Mouse (Mus musculus): Measurements from ENCODE around the gene Polr2f.

Gene Polr2f

DNA sequence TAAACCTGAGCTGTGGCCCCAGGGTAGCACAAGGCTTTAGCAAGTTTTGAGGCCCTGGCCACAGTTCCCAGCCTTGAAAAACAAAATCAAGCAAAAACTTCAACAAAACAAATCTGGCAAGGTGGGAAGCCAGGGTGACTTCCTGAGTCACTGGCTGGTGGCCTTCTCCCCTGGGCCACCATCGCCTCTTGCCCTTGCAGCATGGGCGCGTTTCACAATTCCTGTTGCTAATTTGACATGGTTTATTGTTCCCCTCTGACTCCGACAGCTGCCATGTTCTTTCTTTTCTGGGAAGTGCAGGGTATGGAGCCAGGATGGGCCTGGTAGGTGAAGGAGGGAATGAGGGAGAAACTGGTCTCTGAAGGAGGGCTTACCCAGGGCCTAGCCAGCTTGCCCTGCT, 18.7 kb upstream of the Polr2f start:
- DNase-seq (ENCODE audit: low read depth) = no peak

DNA sequence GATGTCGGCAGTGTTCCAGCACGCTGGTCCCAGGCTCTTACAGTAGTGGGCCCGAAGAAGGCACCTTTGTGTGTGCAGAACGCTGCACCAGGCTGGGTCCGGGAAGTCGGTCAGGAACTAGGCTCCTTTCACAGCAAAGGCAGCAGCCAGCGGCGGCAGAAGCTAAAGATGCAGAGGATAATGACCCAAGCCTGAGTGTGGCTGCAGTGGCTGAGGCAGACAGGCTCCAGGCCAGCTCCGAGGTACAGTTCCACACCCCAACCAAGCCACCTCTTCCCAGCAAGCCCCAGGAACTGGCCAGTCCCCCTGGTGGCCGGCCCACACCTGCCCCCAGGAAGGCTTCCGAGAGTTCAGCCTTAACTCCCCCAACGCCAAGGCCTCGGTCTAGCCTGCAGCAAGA, 18.3 kb upstream of the Polr2f start:
- no peak for DNase-seq (ENCODE audit: low read depth)

DNA sequence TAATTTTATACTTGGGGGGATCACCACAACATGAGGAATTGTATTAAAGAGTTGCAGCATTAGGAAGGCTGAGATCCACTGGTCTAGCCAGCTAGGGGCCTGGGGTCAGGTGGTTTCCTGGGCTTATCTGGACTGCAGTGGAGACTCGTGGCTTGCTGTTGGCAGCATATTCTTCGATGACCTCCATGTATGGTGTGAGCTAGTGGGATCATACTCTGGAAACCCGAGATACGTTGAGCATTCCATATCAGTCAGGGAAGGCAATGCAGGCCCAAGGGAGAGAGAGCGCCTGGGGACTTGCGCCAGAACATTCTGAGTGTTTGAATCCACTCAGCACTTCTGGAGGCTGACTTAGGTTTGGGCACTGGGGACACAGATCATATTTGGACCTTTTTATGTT, 17.1 kb upstream of the Polr2f start:
- DNase-seq (ENCODE audit: low read depth) = no peak

DNA sequence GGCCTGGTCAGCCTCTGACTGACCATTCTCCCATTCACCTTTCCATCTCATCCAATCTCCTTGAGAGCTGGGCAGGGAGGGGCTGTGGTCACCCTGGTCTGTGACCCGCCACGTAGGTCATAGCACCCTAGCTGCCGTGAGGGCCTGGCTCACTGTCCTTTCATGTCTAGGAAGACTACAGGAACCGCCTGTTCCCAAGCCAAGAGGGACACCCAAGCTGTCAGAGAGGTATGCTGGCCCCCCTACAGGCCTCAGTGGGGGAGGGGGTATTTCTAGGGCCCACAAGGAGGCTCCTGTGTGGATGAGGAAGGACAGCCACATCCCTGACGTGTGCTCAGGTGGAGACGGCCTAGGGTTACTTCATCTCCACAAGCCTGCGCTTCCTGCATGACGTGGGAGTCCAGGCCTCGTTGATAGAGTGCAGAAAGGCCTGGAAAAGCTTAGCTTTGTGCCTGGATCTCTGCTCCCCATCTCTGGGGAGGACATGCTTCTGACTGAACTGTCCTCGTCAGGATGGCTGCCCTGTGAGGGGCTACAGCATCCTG, 16.4 kb upstream of the Polr2f start:
- DNase-seq (ENCODE audit: low read depth) = no peak

DNA sequence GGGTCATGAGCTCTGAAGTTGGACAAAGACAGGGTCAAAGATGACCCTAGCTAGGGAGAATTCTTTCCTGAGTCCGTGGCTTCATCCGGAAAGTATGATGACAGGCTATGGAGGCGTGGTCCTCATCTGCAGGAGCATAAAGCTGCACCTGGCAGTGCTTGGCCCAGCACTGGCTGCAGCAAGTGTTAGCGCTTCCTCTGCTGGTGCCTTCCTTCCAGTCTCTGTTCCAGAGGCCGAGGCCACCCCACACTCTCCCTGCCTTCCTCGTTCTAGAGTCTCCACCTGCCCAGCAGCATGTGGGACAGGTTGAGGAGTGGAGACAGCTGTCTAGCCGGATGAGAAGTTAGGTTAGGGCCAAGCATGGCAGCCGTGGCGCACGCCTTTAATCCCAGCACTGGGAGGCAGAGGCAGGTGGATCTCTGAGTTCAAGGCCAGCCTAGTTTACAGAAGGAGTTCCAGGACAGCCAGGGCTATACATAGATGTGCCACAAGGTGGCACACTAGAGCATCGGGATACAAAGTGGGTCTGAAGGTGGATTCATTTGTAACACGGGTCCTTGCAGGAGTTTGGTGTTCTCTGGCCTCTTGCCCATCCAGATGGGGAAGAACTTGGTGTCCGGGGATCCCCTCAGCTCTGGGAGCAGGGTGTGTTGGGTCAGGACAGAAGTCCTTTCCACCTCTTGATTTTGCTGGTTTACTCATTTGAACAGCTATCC, 14.4 kb upstream of the Polr2f start:
- peak; percentile 71 for DNase-seq (ENCODE audit: low read depth)

DNA sequence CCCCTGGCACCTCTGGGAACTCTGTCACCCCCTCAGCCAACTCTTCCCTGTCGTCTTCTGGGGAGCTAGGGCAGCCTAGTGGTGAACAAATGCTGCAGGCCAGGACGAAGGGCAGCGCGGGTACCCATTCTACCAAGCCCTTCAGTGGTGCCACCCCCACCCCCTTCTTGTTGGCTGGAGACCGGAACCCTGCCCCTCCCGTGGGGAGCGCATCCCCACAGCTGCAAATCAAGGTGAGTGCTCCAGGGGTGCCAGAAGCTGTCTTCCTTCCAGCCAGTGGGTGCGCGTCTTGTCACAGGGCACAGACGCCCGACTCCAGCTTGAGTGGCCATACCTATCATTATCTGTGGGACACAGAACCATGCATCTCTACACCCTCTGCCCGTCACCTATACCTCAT, 13.7 kb upstream of the Polr2f start:
- no peak for DNase-seq (ENCODE audit: low read depth)

DNA sequence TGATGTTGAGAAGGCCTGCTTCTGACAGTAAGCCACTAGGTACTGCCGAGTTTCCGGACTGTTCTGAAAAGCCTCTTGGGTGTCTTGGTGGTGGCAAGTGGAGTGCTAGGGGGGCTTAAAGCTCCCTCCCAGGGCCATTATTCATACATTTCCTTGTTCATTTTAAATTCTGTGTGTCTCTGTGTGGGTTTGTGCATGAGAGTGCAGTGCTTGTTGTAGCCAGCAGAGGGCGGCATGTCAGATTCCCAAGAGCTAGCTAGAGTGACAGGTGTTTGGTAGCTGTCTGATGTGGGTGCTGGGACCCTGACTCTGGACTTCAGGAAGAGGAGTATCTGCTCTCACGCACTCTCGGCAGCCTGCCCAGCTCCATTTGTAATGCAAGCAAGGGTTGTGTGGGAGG, 12.6 kb upstream of the Polr2f start:
- DNase-seq (ENCODE audit: low read depth) = no peak

DNA sequence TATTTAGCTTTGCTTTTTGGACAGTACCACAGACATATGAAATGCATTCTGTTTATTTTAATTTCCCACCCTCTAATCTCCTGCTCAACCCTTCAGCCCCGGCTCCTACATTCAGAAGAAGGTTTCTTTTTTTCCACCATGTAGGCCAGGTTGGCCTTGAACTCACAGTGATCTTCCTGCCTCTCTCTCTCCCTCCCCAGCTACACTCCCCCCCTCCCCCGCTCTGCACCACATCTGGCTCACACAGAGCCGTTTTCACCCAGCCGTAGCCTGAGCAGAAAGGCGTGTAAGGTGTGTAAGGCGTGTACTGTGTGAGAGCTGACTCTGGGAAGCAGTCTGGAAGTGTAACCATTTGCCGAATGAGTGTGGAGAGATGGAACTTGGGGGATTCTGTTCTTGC, 11.5 kb upstream of the Polr2f start:
- DNase-seq (ENCODE audit: low read depth) = no peak

DNA sequence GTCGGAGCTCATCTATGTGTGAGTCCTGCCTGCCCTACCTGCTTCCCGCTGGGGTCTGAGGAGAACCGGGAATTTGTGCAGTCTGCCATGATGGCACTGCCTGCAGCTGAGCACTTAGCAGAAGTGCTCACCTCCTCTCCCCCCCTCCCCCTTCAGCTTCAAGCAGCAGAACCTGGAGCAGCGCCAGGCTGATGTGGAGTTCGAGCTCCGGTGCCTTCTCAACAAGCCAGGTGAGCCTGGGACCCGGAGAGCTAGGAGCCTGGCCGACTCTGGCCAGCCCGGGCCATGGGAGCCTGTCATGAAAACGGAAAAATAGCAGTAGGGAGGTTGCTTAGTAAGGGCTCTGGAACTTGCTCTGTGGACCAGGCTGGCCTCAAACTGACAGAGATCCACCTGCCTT, 10.0 kb upstream of the Polr2f start:
- DNase-seq (ENCODE audit: low read depth) = no peak

DNA sequence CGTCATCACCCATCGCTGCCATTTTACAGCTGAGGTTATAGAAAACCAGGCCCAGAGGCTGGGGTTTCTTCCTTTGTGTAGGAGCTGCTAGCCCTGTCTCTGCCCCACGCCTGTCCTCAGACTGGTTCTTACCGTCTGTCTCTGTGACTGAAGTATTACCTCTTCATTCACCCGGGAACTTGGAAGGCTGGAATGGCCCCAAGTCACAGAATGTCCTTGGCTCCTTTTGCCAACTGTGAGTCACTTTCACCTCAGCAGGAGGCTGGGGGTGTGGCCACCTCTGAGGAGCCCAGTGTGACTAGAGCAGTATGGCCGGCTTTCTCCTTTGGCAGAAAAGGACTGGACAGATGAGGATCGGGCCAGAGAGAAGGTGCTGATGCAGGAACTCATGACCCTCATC, 9.4 kb upstream of the Polr2f start:
- DNase-seq (ENCODE audit: low read depth) = no peak

DNA sequence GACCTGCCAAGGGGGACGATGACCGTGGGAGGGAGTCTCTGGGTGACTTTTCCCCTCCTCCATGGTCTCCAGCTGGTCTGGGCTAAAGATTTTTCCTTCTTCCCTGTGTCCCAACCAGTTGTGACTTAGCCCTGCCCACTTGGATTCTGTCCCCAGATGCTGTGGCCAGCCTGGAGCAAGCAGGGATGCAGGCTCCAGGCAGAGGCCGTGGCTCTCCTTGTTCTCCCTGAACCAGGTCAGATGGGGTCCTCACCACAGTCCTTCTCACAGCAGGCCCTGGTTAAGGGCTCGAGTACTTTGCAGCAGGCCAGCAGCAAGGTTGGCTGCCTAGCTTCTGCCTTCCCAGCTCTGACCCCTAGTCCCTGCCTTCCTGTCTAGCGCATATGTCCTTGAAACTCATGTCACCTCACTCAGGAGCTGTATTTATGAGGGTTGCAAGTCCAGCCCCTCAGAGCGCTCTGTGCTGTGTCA, 7.6 kb upstream of the Polr2f start:
- DNase-seq (ENCODE audit: low read depth) = no peak

DNA sequence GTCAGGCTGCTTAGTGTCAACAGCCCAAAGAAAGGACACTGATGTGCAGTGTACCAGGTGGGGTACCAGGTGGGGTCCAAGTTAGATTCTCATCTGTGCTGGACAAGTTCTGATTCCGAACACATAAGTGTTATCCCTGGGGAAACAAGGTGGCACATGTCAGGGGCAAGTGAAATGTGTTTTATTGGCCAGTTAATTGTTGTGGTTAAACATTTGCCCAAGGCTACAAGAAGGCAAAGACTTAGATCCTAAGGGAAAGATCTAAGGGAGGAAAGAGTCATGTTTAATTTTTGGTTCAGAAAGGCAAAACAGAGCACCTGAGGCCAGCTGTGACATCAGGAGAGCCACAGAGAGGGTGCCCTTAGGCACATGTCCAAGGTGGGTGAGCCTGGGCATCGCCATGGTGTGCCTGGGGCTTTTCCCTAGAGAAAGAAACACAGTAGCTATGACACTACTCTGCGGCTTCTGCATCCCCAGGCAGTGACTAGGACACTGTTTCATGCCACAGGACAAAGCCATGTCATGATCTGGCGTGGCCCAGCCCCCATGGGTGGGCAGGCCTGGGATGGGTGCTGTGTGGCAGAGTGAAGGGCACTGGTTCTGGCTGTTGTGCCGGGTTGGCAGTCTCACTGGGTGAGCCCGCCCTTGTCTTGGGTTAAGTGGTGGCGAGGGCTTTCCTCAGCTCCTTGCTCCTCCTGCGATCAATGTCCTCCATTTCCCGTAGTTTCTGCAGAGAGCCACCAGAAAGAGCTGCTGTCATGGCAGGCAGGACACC, 6.1 kb upstream of the Polr2f start:
- DNase-seq (ENCODE audit: low read depth) = no peak

DNA sequence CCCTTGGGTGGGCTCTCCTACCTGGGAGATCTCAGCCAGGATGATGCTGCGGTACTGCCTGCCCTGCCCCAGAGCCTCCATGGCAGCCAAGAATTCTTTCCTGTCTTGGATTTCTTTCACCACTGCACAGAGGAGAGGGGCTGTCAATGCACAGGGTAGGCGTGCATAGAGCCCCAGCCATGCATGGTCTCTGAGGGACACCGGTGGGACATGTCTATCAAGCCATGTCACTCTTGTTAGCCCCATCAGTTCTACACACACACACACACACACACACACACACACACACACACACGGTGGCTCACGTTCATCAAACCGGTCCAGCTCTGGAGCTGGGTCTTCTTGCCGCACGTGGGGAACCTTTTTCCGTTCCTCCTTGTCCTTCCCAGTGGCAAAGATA, 5.5 kb upstream of the Polr2f start:
- no peak for DNase-seq (ENCODE audit: low read depth)

DNA sequence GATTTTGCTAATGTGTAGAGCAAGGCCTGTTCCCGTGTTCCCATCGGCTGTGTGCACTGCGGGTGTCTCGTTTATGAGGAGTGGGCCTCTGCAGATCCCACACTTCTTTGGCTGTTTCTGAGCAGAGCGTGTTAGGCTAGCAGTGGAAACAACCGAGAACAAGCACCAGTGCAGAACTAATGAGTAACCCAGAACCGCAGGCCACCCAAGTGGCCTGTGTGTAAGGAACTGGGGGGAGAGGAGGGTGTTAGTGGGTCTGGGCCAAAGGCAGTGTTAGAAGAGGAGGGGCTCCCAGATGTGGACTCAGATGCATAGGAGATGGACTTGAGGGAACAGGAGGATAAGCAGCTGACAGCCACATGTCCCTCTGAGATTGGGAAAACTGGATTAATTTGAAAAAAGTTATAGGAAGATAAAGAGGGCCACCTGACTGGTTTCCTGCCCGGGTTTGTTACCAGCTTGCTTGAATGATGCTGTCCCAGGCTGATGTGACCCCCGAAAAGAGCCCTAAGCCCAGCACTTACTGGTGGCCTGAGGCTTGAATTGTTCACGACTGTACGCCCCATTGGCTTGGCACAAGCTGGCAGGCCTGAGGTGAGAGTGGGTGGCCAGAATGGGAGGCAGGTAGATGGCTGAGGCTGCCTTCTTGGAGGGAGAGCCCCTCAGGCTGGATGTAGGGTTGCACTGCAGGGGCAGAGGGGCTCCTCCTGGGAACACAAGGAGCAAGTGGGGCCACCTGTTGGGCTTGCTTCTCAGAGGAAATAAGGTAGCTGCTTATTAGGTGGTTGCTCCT, 4.8 kb upstream of the Polr2f start:
- DNase-seq (ENCODE audit: low read depth) = no peak

DNA sequence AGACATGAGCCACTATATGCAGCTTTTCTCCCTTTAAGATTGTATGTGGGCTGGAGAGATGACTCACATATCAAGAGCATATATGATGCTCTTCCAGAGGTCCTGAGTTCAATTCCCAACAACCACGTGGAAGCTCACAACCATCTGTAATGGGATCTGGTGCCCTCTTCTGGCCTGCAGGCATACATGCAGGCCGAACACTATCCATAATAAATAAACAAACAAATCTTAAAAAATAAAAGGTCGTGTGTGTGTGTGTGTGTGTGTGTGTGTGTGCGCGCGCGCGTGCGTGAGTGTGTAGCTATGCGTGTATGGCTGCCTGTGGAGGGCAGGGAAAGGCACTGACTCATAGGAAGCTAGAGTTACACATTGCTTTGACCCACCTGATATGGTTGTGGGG, 1.2 kb upstream of the Polr2f start:
- DNase-seq (ENCODE audit: low read depth) = peak; percentile 65

DNA sequence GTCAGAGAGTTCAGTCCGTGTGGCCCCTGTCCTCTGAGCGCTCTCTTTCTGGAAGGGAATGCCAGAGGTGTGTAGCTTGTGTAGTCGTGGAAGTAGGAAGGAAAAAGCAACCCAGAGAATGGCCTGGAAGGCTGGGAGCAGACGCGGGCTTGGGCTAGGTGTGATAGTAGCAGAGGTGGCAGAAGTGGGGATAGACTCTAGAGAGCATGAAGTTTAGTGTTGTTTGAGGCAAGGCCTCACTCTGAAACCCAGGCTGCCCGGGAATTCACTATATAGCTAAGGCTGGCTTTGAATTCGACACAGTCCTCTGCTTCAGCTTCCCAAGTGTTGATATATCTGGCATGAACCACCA, 733 bp downstream of the Polr2f start:
- no peak for DNase-seq (ENCODE audit: low read depth)

DNA sequence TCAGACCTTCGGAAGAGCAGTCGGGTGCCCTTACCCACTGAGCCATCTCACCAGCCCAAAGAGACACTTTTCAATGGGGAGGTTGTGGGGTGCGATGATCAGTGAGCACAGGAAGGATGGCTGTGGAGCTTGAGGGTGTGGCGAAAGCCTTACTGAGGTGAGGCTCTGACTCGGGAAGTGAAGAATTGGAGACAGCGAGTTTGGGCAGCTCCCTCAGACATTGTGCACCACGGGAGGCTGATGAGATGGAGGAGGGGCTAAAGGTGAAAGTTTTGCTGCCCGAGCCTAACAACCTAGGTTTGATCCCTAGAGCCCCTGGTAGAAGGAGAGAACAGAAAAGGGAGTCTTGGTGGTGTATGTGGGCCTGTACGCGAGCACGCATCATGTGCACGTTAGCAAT, 2.5 kb downstream of the Polr2f start:
- DNase-seq (ENCODE audit: low read depth) = no peak

DNA sequence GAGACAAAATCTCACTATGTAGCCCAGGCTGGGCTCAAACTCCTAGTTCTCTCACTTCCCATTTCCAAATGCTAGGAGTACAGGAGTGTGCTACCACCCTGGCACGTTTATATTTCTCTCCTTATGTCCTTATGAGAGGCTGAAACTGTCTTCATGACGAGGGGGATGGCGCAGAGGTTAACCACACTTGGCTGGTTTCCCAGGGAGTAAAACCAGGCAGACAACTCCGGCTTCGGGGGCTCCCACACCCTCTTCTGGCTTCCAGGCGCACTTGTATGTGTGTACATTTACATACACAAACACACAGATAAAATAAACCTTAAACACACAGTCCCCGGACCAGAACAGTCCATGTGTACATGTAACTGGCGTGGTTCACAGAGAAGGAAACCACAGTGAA, 3.2 kb downstream of the Polr2f start:
- DNase-seq (ENCODE audit: low read depth) = peak; percentile 65

DNA sequence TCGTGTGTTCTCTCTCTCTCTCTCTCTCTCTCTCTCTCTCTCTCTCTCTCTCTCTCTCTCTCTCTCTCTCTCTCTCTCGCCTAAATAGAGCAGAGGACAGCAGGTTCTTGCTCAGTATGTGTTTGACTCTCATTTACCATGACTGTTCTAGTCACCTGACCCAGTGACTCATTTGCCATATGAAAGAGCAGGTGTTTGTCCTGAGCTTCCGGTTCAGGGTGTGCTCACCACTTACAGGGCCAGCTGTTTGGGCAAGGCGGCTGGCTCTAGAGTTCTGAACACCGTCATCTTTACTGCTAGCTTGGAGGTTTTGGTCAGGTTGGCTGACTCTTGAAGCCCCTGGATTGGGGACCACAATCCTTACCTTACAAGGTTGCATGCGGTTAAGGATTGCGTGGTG, 4.7 kb downstream of the Polr2f start:
- DNase-seq (ENCODE audit: low read depth) = no peak

DNA sequence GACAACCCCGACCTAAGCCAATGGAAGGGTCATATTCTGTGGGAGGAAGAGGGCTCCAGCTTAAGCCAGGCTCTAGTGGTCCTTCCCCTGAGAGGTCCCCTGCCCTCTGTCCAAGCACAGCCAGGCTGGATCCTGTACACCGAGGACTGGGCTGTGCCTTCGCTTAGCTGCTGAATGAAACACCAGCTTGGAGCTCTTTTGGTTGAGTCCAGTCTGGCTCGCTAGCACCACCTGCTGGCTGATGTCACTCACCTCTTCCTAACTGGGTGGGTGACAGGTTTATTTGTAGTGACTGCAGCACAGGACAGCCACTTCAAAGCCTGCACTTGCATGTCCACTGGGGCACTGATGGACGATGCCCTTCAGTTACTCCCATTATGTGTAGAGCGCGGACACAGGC, 7.7 kb downstream of the Polr2f start:
- peak; percentile 84 for DNase-seq (ENCODE audit: low read depth)

DNA sequence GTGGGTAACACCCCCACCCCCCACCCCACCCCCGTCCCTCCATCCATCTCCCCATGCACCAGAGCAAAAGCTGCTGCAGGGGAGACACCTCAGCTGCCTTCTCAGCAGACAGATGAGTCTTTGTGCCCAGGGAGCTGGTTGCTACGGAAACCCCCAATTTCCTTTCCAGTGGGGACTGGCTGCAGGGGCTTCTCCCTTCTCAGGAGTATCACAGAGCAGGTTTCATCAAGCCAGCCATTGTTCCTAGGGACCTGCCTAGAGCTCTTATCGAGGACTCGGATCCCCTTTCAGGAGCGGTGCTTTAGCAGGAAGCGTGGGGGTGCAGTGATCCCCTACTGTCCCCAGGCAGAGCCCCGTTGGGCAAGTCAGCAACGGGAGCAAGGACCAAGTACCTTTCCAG, 11.1 kb downstream of the Polr2f start:
- DNase-seq (ENCODE audit: low read depth) = no peak

DNA sequence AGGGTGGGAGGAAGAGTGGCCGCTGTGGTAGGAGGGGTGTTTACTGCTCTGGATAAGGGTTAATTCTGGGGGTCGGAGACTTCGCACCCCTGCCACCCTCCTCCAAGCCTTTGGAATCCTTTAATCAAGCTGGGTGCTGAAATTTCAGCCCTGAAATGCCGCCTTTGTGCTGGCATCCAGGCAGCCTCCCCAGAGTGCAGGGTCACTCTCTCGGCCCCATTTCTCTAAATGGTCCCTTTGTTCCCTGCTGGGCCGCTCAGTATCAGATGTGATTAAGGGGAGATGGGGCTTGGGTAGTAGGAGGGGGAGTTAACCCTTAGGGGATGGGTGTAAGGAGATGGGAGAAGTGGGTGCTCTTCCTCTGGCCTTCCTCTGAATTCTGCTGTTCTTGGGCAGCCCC, 11.9 kb downstream of the Polr2f start:
- DNase-seq (ENCODE audit: low read depth) = no peak

DNA sequence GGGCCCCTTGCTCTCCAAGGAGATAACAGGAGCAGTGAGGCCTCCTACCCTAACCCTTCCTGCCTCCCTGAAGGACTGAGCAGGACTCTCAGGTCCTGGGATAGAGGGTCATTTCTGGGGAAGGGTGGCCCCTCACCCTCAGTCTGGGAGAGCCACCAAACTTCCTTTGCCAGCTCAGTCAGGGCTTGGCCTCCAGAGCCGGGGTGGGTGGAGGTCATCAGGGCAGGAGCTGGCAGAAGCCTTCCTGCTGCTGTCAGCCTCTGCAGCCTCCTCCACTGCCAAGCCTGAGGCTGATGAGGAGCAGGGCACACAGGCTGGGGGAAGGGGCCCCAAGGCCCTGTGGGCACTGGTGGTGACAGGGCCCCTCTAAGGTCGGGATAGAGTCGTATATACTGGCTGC, 14.8 kb downstream of the Polr2f start:
- DNase-seq (ENCODE audit: low read depth) = no peak
